Mouse (Mus musculus): ENCODE results near the gene Hoxc12.

The Hoxc12 gene

GRCm38 (mm10) chr15:102963671-102964640 lies 27.4 kb downstream of the Hoxc12 start:
- DNase-seq (ENCODE audit: low read depth, low spot score) = no peak

GRCm38 (mm10) chr15:102965003-102965891 lies 28.7 kb downstream of the Hoxc12 start:
- DNase-seq (ENCODE audit: low read depth, low spot score) = no peak

GRCm38 (mm10) chr15:102965892-102966775 lies 29.6 kb downstream of the Hoxc12 start:
- DNase-seq (ENCODE audit: low read depth, low spot score) = no peak

DNA sequence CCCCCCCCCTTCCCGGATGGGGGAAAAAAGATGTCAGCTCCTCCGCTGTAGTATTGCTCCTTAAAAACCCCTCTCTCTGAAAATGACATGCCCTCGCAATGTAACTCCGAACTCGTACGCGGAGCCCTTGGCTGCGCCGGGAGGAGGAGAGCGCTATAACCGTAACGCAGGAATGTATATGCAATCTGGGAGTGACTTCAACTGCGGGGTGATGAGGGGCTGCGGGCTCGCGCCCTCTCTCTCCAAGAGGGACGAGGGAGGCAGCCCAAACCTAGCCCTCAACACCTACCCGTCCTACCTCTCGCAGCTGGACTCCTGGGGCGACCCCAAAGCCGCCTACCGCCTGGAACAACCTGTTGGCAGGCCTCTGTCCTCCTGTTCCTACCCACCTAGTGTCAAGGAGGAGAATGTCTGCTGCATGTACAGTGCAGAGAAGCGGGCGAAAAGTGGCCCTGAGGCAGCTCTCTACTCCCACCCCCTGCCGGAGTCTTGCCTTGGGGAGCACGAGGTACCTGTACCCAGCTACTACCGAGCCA lies 30.3 kb downstream of the Hoxc12 start, which contains the start of gene Hoxc10:
TSS of gene Hoxc10 (plus strand) at position 21 of the 536 bp plus-strand sequence.
- no peak for DNase-seq (ENCODE audit: low read depth, low spot score)

DNA sequence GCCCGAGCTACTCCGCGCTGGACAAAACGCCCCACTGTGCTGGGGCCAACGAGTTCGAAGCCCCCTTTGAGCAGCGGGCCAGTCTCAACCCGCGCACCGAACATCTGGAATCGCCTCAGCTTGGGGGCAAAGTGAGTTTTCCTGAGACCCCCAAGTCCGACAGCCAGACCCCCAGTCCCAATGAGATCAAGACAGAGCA lies 30.7 kb downstream of the Hoxc12 start, which contains the start of gene Hoxc5:
TSS of gene Hoxc5 (plus strand) at position 132 of the 199 bp plus-strand sequence.
- DNase-seq (ENCODE audit: low read depth, low spot score) = no peak

- DNase-seq (ENCODE audit: low read depth, low spot score) = no peak
Measured at GRCm38 (mm10) chr15:102967511-102968397, 31.2 kb downstream of the Hoxc12 start.

DNA sequence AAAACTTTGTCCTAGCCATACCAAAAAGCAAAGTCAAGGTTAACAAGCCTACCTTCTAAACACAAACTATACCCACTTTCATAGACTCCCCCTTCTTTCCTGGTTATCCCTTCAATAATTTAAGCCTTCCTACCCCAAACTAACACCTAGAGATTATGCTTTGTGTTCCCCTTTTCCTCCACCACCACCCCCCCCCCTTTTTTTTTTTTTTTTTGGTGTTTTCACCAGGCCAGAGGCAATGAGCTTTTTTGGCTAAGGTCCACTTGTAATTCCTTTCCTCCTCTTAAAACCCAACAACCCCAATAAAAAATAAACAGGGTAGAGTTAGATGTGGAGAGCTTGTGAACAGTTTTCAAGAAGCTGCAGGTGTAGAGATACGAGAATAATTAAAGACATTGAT lies 32.7 kb downstream of the Hoxc12 start:
- no peak for DNase-seq (ENCODE audit: low read depth, low spot score)

- no peak for DNase-seq (ENCODE audit: low read depth, low spot score)
Measured at GRCm38 (mm10) chr15:102970740-102971139, 34.2 kb downstream of the Hoxc12 start.

DNA sequence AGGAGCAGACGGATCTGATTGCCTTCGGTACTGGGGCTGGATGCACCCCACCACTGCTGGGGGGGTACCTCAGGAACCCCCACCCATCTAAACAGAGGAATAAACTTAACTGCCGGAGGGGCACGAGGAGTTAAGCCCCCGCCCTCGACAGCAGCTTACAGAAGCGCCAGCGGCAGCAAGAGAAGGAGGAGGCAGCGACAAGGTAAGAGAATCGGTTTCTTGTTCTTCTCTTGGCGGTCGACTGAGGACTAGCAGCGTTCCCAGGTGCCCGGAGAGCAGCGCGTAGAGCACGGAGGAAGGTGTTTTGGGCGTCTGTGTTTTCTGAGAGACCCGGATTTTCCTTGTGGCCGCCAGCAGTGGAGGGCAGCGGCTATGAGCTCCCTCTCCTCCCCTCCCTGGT lies 35.7 kb downstream of the Hoxc12 start:
- no peak for DNase-seq (ENCODE audit: low read depth, low spot score)

GRCm38 (mm10) chr15:102972753-102973152 lies 36.2 kb downstream of the Hoxc12 start:
- no peak for DNase-seq (ENCODE audit: low read depth, low spot score)

DNA sequence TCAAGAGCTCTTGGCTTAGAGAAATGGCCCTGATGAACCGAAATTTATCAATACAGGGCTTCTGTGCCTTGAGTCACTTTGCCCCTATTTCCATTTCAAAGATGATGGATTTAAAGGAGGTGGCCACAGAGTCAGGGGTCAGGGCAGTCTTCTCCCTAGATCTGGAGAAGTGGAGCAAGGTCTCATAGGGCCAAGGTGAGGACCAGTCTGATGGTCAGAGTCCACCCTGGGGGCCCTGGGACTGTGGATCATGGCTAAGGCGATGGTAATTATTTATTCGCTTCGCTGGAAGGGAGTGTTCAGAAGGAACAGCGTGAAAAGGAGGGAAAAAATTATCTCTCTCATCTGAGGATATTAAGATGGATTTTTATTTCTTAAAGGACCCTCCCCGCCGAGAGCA lies 38.5 kb downstream of the Hoxc12 start:
- DNase-seq (ENCODE audit: low read depth, low spot score) = no peak

- no peak for DNase-seq (ENCODE audit: low read depth, low spot score)
Measured at GRCm38 (mm10) chr15:102975688-102976111, 39.1 kb downstream of the Hoxc12 start.

GRCm38 (mm10) chr15:102976171-102976570 lies 39.6 kb downstream of the Hoxc12 start, which contains the start of gene Hoxc9:
Gene Hoxc9 (plus strand): TSS chr15:102976439.
- no peak for DNase-seq (ENCODE audit: low read depth, low spot score)

DNA sequence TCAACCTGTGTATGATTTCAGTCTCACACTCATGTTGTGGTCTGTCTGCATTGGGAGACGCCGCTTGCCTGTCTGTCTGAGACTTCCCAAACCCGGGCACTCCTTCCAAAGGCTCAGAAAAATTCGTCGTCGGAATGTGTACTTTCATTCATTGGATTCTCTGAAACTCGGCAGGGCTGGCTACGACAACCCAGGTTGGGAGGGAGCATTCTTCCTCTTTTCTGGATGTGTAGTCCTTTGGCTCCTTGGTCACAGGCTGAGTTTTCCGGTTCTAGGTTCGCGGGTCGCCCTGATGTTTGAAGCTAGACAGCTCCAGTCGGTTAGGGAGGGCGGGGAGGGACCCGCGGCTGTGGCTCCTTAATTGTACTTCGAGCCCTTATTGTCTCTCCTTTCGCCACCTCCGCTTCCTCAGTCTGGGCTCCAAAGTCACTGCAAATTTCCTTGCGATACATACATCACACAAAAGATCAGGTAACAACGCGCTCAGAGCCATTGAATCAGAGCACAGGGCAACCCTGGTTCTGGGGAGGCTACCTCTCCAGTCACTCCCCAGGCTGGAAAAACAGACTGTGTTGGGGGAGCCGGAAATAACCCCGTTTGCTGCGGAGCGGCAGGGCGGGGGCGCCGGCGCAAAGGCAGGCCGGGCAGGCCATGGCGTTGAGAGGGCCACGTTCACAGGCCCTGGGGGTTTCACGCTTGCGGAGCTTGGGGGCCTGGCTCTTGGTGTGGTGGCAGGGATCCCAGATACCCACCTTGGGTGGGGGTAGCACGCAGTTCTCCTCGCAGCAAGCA lies 40.3 kb downstream of the Hoxc12 start:
- no peak for DNase-seq (ENCODE audit: low read depth, low spot score)

DNA sequence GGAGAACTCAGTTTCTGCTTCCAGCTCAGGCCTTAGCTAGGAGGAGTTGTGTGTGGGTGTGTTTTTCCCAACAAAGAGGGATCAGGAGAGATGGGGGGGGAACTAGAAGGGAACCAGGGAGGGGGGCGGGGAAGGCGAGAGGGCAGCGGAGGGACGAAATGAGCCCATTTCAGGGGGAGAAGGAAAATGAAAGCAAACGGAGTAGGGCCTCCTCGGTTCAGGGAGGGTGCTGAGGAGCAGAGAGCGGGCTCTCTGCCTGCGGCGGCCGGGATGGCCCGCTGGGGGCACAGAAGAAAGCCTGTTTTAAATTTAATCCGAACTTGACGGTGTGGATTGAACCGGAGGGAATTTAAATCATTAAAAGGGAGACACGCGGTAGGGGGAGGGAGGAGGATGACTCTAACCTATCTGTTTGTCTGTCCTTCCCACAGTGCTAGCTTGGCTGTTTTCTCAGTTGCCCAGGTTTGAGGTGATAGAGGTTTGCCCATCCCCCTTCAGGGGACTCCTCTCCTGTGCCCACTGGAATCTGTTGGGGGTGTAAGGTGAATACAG lies 40.9 kb downstream of the Hoxc12 start:
- no peak for DNase-seq (ENCODE audit: low read depth, low spot score)

- DNase-seq (ENCODE audit: low read depth, low spot score) = no peak
Measured at GRCm38 (mm10) chr15:102978615-102979515, 42.3 kb downstream of the Hoxc12 start.

- no peak for DNase-seq (ENCODE audit: low read depth, low spot score)
Measured at GRCm38 (mm10) chr15:102979936-102980335, 43.4 kb downstream of the Hoxc12 start.

- no peak for DNase-seq (ENCODE audit: low read depth, low spot score)
Measured at GRCm38 (mm10) chr15:102980352-102980751, 43.8 kb downstream of the Hoxc12 start.
